Comparison of ENCODE assay signal across 17 mouse cellular contexts in genomic region chr19:18593722-18594121, GRCm38 (mm10). TPM values are rescaled to one million over a fixed set of nuclear protein-coding genes. Genes with fewer than 3 reads are reported as not detected.
A peak's percentile ranks its signal among the peaks of the same experiment; 100 is the strongest.
DNase-seq lines count a peak whose midpoint lies in the region; ATAC-seq and TF ChIP-seq lines count a peak whose summit lies in the region.
"Had no signal": no experiment of that assay in that cellular context is flagged by ENCODE, and none has a peak within 500 bp of the region (broad histone marks: within the 10 kb centered on the region; RNA-seq: fewer than 3 reads in every experiment).

No protein-coding gene starts in this region.

- no peak for TF ChIP-seq CTCF in kidney, adult 2 months (conservative IDR thresholded peaks at IDR 0.05; ENCODE audit: insufficient read depth, insufficient read length, low read depth, low read length)
- TF ChIP-seq CTCF in lung, postnatal 0 days (IDR thresholded peaks at IDR 0.05), result no peak

- TF ChIP-seq POLR2A in kidney, adult 2 months (IDR thresholded peaks at IDR 0.05; ENCODE audit: low read depth, low read length), result no peak

- no peak overlapping the region for H3K9ac ChIP-seq in kidney, embryonic 14.5 days (ENCODE audit: low read depth, low read length)
- H3K9ac ChIP-seq in lung, postnatal 0 days (replicated peaks; ENCODE audit: low read depth), result no peak overlapping the region
- H3K9ac ChIP-seq: heart, embryonic 12.5 days; hindbrain, embryonic 15.5 days; limb, embryonic 13.5 days; liver, embryonic 14.5 days had no signal

- no peak overlapping the region for H3K4me2 ChIP-seq in kidney, embryonic 14.5 days (replicated peaks; ENCODE audit: low read depth, low read length)
- H3K4me2 ChIP-seq in lung, postnatal 0 days (replicated peaks; ENCODE audit: low read depth, low read length), result no peak overlapping the region
- H3K4me2 ChIP-seq: heart, embryonic 12.5 days; hindbrain, embryonic 15.5 days; limb, embryonic 13.5 days had no signal

- H3K4me1 ChIP-seq in kidney, adult 2 months (ENCODE audit: control insufficient read depth, insufficient read depth, low read length), result peaks cover 17% of the 10 kb centered on the region
- peaks cover 12% of the 10 kb centered on the region; the same call in 1 of the 2 replicates for H3K4me1 ChIP-seq in kidney, embryonic 14.5 days (ENCODE audit: control insufficient read depth, insufficient read depth, low read length)
- H3K4me1 ChIP-seq in lung, postnatal 0 days (ENCODE audit: insufficient read depth, low read depth, low read length), result no peaks in the 10 kb centered on the region; the same call in 1 of the 2 replicates

- ATAC-seq in kidney, embryonic 14.5 days (ENCODE audit: low FRiP score, low TSS enrichment), result no peak
- ATAC-seq in lung, postnatal 0 days, result peak; percentile 21; the same call in 1 of the 2 replicates
- ATAC-seq: intestine, postnatal 0 days had no signal

- no peaks in the 10 kb centered on the region for H3K36me3 ChIP-seq in kidney, adult 2 months (ENCODE audit: control insufficient read depth, insufficient read depth, low read length)
- H3K36me3 ChIP-seq in kidney, embryonic 14.5 days (ENCODE audit: control insufficient read depth, insufficient read depth, low read length), result peaks cover 4% of the 10 kb centered on the region; the same call in 1 of the 2 replicates
- H3K36me3 ChIP-seq in lung, postnatal 0 days (ENCODE audit: insufficient read depth, low read length), result no peaks in the 10 kb centered on the region
- H3K36me3 ChIP-seq: forebrain, embryonic 10.5 days; hindbrain, embryonic 15.5 days; limb, embryonic 13.5 days had no signal

- 65% methylated on average over 10 of the region's 10 CpGs for WGBS in kidney, adult 2 months
- WGBS in kidney, embryonic 14.5 days, result 63% methylated on average over 10 of the region's 10 CpGs
- 80% methylated on average over 10 of the region's 10 CpGs for WGBS in lung, postnatal 0 days

- DNase-seq in kidney, adult 2 months, result peak; percentile 35
- DNase-seq in lung, postnatal 0 days (ENCODE audit: low spot score), result peak; percentile 39
- no peak for DNase-seq in lung, postnatal 25 days (ENCODE audit: low spot score)
- peak; percentile 21 to 50 for DNase-seq in kidney, postnatal 25 days
- peak; percentile 33 to 35 for DNase-seq in layer of hippocampus, postnatal 36 days
- DNase-seq in cerebellum, adult 18-20 months, result no peak
- DNase-seq: cerebellum, adult 2 months; gastrocnemius, adult 2 months; right cerebral cortex, adult 18-20 months had no signal

- H3K4me3 ChIP-seq in kidney, adult 2 months (ENCODE audit: insufficient read depth, low read depth, low read length), result no peak overlapping the region
- H3K4me3 ChIP-seq in kidney, embryonic 14.5 days (ENCODE audit: low read length), result no peak overlapping the region
- no peak overlapping the region for H3K4me3 ChIP-seq in lung, postnatal 0 days (ENCODE audit: low read depth, low read length)
- H3K4me3 ChIP-seq: forebrain, embryonic 10.5 days; gastrocnemius, adult 2 months; heart, embryonic 12.5 days; hindbrain, embryonic 15.5 days; limb, embryonic 13.5 days; megakaryocyte, embryonic 14.5 days had no signal

- H3K27me3 ChIP-seq in kidney, adult 2 months (replicated peaks; ENCODE audit: control insufficient read depth, insufficient read depth, low read length), result no peaks in the 10 kb centered on the region
- H3K27me3 ChIP-seq in kidney, embryonic 14.5 days (ENCODE audit: control insufficient read depth, insufficient read depth, low read length), result no peaks in the 10 kb centered on the region
- no peaks in the 10 kb centered on the region for H3K27me3 ChIP-seq in lung, postnatal 0 days (replicated peaks; ENCODE audit: insufficient read depth, low read length)
- H3K27me3 ChIP-seq: heart, embryonic 12.5 days; hindbrain, embryonic 15.5 days; limb, embryonic 13.5 days; megakaryocyte, embryonic 14.5 days had no signal

- TF ChIP-seq EP300 in lung, postnatal 0 days (IDR thresholded peaks at IDR 0.05), result no peak

- H3K27ac ChIP-seq in kidney, adult 2 months (ENCODE audit: insufficient read depth, low read depth, low read length), result no peak overlapping the region
- no peak overlapping the region for H3K27ac ChIP-seq in kidney, embryonic 14.5 days (ENCODE audit: low read depth, low read length)
- no peak overlapping the region for H3K27ac ChIP-seq in lung, postnatal 0 days (ENCODE audit: low read length)
- H3K27ac ChIP-seq: forebrain, embryonic 10.5 days; gastrocnemius, adult 2 months; hindbrain, embryonic 15.5 days; limb, embryonic 13.5 days; liver, embryonic 14.5 days had no signal

- H3K9me3 ChIP-seq in kidney, embryonic 14.5 days (ENCODE audit: control insufficient read depth, low read length), result no peaks in the 10 kb centered on the region
- H3K9me3 ChIP-seq in lung, postnatal 0 days (ENCODE audit: low read length), result no peaks in the 10 kb centered on the region
- H3K9me3 ChIP-seq: forebrain, embryonic 10.5 days; heart, embryonic 12.5 days; hindbrain, embryonic 15.5 days; limb, embryonic 13.5 days; megakaryocyte, embryonic 14.5 days had no signal

RNA-seq across cellular contexts. Expression of gene Ostf1, which starts 37.9 kb away (rescaled TPM):
- polyA plus RNA-seq in kidney, adult 2 months (2012; rRNA removed), result 66.0 and 80.0 TPM in 2 replicates
- polyA plus RNA-seq in kidney, embryonic 14.5 days (2014; fragmentation: Nextera tagmentation; extraction: Ambion mirVana), result 96.8 and 101 TPM in 2 replicates
- 215 and 248 TPM in 2 replicates for polyA plus RNA-seq in lung, postnatal 0 days (2015; fragmentation: Nextera tagmentation; extraction: Ambion mirVana)
- total RNA-seq in layer of hippocampus, postnatal 36 days (2021), result 10 to 100 TPM; 30.9 to 34.4 TPM

RNA-seq across cellular contexts. Expression of gene Nmrk1, which starts 38.0 kb away (rescaled TPM):
- polyA plus RNA-seq in kidney, adult 2 months (2012; rRNA removed), result 77.1 and 78.6 TPM in 2 replicates
- 17.8 and 18.5 TPM in 2 replicates for polyA plus RNA-seq in kidney, embryonic 14.5 days (2014; fragmentation: Nextera tagmentation; extraction: Ambion mirVana)
- polyA plus RNA-seq in lung, postnatal 0 days (2015; fragmentation: Nextera tagmentation; extraction: Ambion mirVana), result 5.0 and 7.4 TPM in 2 replicates
- 1 to 10 TPM; 9.5 to 9.6 TPM for total RNA-seq in layer of hippocampus, postnatal 36 days (2021)

Comparison
In these comparisons a context has a peak if more than half of its experiments do, and no peak if none do; other contexts are left out.
1. DNase-seq: peak in kidney, adult 2 months (single experiment), lung, postnatal 0 days (single experiment), kidney, postnatal 25 days (2 of 2) and layer of hippocampus, postnatal 36 days (2 of 2); none in lung, postnatal 25 days (single experiment) and cerebellum, adult 18-20 months (0 of 2).